Mouse (Mus musculus) WW6 (cell line): ENCODE results near the gene Gm28053.
"Not testable (repeated sequence)": the region's sequence is repeated elsewhere in the genome, so short reads cannot be mapped to it uniquely, and the experiment has no call there.

Experiments used
- DNase-seq: peaks from one replicate; pipeline ENCODE4 v3.0.0-alpha.2; 2013; ENCODE audit warnings: low read depth, low spot score

Gm28053 gene

DNA sequence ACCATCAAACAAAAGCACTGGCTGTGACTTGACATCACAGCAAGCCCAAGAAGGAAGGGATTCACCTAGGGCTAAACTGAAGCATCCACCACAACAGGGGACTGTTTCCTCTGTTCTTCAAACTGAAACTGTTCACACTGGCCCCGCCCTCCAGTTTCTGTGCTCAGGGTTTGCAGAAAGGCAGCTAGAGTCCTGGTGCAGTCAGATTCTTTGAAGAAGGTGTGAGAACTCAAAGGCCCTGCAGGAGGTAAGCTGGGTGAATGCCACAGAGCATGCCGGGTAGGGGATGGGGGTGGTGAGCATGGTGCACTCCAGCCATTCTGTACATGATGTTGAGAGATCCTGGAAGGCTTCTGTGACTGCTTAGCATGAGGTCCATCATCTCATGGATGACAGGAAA is at the start of gene Gm28053, which contains the start of gene Gimap7:
Gm28053 (plus strand) TSS at position 153 of the 400 bp plus-strand sequence.
Gimap7 (plus strand) TSS at position 167 of the 400 bp plus-strand sequence.
- no peak for DNase-seq

DNA sequence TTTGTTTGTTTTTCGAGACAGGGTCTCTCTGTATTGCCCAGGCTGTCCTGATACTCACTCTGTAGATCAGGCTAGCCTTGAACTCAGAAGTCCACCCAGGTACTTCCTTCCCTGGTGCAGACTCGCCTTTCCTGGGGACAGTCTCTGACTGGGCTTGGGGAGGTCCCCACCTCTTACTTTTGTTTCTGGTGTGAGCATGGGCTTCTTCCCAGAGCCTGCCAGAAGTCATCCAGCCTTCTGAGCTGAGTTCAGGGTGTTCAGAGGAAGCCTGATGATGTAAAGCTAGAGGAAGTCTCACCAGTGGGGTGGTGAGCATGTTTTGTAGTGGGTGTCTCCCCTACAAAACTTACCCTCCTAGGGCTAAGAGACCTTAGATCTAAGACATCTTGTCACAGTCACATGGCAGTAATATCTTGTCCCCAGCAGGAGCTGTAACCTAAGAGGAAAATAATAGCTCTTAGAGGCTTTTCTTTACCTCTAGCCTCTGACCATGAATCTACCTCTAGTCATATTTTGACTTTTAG is 48.9 kb upstream of the Gm28053 start:
- no peak for DNase-seq

DNA sequence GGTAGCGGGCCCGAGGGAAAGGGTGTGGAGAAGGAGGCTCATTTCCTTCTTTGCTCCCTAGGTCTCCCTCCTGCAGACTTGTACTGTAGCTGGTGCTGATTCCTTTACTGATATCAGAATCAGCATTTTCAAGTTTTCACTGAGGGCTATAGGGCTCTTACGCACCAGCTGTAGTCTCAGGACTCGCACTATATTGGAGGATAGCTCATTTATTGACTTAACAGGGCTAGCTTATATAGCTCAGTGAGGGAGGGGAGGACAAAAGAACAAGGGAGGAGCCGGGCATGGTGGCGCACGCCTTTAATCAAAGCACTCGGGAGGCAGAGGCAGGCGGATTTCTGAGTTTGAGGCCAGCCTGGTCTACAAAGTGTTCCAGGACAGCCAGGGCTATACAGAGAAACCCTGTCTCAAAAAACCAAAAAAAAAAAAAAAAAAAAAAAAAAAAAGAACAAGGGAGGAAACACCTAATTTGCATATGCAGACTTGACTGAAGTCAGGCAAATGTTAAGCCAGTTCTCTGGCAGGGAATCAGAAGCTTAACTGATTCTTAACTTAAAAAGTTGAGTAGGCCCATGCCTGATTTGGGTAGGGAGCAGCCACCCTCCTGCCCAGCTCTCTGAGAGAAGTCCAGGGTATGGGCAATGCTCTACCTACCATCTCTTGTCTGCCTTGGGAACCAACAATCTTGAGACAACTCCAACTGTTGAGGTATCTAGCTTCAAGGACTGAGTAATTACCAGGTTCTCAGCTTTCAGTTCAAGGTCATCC is 43.9 kb upstream of the Gm28053 start:
- no peak for DNase-seq

DNA sequence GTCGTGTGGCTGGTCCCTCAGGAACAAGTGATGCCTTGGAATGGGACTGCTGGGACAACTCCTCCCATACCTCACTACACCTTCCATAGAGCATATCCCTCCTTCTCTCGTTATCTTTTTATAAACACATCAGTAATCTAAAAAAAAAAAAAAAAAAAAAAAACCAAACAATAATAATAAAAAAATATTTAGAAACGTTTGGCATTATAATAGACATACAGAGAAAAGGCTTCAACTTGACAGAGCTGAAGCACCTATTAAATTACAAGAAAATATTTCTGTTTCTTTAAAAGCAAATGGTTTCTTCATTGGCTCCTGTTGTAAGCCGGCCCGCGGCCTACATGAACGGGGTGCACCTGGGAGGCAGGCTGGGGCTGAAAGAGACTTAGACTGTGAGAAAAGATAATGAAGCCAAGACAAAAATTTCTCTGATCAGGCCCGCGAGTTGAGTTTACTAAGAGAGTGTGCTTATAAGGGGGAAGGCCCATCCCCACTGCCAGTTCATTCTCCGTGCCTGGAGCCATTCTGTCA is 42.9 kb upstream of the Gm28053 start:
- no peak for DNase-seq

DNA sequence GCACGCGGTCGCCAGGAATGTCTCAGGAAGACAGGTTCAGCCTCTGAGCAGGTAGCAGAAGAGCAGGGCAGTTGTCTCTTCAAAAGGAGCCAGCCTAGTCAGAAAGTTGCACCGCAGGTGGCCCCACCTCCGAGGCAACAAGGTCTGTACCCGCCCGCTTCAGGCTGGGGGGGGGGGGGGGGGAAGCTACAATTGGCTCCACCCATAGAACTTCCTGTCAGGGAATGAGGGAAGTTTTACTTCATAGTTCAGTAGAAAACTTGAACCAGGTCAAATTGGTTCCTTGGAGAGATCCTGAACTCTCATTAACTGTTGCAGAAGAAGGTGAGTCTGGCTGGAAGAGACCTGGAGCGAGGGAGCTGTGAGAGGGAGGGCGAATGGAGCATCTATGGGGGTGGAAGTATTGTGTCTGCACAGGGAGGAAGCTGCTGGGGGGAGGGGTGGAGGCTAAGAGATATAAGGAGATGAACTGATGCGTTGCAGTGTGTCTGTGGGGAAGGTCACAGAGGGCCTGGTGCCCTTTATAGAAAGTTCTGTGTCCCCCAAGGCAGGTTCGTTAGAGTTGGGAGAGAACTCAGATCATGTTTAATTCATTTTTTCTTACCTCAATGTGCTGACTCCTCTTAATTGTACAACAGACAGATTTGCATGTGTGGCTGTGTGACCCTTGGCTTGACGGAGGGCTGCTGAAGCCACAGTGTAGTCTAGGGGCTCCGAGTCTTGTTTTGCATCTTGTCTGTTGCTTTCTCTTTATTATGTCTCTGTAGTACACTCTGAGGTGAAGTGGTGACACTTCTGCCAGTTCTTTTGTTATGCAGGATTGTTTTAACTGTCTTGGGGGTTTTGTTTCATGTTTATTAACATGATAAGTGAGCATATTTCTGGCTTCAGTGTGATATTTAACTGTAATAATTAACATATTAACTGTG is 42.2 kb upstream of the Gm28053 start, which contains the start of gene Gimap9:
Gimap9 (plus strand) TSS at position 199 of the 929 bp plus-strand sequence.
- peak; percentile 36 for DNase-seq

DNA sequence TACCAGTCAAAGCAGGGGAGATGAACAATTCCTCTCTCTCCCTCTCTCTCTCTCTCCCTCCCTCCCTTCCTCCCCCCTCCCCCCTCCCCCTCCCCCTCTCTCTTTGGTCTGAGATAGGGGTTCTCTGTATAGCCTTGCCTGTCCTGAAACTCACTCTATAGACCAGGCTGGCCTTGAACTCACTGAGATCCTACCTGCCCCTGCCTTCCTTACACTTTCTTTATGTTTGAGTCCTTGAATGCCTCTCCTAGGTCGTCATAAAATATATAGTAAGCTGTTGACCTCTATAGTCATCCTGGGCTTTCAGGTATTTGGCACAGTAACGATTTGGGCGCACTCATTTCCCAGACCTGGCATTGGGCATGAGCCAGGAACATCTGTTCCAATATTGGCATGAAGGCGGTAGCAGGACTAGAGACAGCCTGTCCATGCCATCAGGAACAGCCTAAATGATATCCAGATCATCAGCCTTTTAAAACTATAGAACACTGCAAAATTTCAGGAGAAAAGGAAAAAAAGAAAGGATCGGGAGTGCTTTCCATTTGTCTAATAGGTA is 41.5 kb upstream of the Gm28053 start:
- no peak for DNase-seq

DNA sequence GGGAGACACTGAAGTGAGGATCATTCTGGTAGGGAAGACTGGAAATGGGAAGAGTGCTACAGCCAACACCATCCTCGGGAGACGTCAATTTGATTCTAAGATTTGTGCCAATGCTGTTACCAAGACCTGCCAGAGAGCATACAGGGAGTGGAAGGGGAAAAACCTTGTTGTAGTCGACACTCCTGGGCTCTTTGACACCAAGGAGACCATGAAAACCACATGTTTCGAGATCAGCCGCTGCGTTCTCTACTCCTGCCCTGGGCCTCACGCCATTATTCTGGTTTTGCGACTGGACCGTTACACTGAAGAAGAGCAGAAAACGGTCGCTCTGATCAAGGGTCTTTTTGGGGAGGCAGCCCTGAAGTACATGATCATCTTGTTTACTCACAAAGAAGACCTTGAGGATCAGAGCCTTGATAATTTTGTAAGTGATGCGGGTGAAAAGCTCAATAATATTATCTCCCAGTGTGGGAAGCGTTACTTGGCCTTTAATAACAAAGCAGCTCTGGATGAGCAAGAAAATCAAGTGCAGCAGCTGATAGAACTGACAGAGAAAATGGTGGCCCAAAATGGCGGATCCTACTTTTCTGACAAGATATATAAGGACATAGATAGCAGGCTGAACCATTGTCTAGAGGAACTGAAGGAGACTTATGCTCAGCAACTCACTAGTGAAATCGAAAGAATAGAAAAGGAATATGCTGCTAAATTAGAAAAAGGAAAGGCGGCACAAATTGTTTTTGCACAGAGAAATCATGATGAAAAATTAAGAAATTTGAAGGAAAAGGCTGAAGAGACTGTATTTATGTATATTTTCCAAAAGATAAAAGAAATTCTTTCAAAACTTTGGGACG is 40.7 kb upstream of the Gm28053 start:
- no peak for DNase-seq

DNA sequence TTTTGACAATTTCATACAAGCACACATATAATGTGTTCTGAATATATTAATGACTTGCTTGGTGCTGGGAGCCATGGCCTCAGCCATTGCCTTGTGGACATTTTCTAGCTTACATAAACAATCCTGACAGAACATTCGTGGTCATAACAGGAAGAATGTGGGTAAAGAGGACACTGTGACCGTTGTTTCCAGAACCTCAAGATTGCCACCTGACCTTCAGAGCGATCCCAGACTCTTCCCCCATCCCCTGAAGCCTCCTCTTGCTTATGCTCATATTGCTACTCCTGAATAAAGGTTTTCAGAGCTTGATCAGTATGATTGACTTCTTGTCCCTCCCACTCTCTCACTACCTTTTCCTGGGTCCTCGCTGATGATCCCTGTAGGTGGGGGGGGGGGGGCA is 40.0 kb upstream of the Gm28053 start:
- DNase-seq, result no peak

DNA sequence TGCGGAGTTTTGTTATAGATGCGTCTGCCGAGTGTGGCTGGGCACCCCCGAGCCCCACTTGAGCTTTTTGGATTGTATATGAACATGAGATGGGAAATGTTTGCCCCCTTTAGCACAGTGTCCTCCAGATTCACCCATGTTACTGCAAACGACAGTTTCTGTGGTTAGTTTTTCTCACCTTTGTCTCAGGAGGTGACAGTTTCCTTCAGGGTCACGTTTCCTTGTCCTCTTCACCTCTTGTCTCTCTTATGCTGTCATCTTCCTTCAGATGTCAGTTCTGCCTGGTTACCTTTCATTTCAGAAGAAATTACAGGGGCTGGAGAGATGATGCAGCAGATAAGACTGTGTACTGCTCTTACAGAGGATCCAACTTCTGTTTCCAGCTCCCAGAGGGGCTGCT is 38.7 kb upstream of the Gm28053 start:
- DNase-seq, result no peak

DNA sequence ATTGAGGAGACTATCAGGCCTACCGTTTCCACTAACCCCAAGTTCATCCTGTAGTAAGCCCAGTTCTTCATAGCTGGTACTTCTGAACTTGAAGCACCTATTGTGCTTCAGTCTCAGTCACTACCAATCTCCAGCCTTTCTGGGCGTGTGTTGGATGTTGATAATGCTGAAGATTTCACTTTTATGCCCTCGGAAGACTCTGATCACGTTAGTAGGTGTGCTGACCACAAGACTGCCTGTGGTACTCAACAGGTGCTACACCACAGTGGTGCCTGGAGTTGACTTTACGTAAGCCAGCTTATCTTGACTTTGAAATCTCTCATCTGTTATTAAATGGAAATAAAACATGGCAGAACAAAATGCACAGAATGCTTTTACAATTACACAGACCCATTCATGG is 38.0 kb upstream of the Gm28053 start:
- DNase-seq, result no peak

DNA sequence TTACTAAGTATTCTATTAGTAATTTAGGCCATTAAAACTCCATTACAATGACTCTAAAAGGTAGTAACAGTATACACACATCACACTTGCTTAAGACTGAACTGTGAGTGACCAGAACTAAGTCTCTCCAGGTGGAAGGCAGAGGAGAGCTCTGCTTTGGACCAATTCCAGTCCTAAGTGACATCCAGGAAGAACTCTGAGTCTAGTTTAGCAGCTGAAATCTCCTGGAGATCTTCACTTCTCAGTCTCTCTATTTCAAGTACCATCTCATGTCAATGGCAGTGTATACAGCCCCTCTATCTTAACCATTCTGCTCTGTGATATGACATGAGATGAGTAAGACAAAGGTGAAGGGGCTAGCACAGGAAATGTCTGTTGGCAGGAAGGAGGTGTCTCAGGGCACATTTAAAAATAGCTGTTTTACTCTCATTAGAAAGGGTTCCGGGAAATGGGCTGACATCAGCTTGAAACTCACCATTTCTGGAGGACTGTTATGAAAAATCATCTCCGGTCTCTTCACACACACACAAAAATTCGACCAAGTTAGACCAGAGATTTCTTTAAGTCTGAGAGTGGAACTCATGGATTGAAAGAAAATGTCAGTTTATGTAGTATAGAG is 36.8 kb upstream of the Gm28053 start:
- no peak for DNase-seq

DNA sequence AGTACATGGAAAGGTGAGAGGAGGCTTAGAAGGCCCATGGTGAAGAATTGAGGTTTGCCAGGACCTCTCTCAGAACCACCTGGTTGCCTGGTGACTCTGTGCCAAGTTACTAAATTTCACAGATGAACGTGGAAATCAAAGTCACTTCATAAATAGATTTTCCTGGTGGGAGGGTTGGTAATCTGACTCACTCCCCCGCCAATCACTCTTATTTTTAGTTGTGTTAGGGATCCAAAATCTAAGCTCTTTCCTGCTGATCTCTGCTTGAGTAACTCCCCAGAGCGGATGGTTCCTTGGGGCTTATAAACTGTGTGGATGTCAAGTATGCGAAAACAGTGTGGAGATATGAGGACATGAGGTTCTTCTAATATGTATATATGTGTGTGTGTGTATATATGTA is 36.1 kb upstream of the Gm28053 start:
- no peak for DNase-seq

DNA sequence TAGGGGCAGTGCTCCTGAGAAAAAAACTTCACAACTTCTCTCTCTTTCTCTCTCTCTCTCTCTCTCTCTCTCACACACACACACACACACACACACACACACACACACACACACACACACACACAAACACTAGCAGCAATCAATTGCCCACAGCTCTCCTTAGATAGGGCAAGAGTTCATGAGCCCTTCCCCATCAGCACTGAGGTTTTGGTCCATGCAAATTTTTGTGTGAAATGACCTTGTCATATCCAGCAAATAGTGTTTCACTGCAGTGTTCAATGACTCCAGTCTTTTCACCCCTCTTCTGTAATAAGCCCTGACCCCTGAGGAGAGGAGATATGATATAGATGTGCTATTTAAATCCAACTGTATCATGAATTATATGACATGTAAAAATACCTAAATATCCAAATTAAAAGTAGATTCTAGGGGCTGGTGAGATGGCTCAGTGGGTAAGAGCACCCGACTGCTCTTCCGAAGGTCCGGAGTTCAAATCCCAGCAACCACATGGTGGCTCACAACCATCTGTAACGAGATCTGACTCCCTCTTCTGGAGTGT is 35.1 kb upstream of the Gm28053 start:
- not testable (repeated sequence) for DNase-seq

DNA sequence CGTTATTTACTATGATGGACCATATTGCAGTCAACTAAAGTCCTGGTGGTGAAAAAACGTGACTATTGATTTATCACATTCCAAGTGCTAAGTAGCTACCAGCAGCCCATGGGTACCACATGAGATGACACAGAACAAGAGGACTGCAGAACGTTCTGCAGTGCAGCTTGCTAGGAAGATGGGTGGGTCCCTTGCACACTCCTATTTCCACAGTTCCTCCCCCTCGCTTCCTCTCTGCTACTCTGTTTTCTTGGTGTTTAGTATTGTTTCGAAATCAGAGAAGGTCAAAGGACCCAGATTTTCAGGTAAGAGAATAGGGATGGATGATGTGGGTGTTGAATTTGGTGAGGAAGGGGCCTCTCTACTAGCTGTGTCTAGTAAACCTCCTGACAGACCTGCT is 34.1 kb upstream of the Gm28053 start, which contains the start of gene Gimap4:
Gimap4 (plus strand) TSS at position 231 of the 400 bp plus-strand sequence.
- no peak for DNase-seq

DNA sequence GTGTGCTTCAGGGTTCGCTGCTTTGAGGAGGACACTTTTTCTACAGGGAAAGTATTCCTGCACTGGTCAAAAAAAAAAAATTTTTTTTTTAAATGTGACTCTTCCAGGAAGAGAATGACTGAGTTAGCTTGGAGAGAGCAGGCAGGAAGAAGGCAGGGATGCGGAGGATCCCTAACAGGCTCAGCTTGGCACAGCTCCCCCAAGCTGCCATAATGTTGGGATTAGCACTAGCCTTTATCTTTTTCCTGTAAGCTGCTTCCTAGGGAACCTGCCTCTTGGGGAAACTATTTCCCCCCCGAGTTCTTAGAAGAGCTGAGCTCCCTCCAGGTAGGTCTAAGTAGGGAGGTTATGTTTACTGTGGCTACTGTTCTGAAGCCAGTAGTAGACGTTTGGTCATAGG is 33.6 kb upstream of the Gm28053 start:
- DNase-seq, result no peak

DNA sequence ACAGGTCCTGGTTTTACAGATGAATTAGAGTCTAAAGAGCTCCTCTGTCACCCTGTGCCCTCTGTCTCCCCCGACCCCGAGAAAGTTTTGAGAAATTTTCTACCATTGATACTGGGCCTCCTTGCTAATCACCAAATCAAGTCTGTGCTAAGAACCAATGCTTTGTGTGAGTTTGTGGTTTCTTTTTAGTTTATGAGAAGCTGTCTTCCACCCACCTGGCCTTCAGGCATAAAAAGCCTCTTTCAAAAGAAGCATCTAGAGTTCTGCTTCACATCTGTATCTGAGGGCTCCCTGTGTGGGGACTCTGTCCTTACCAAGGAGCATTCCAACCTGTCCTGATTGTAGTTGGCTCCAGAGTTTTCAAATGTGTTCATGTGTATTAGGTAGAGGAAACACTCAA is 33.2 kb upstream of the Gm28053 start:
- DNase-seq, result no peak

DNA sequence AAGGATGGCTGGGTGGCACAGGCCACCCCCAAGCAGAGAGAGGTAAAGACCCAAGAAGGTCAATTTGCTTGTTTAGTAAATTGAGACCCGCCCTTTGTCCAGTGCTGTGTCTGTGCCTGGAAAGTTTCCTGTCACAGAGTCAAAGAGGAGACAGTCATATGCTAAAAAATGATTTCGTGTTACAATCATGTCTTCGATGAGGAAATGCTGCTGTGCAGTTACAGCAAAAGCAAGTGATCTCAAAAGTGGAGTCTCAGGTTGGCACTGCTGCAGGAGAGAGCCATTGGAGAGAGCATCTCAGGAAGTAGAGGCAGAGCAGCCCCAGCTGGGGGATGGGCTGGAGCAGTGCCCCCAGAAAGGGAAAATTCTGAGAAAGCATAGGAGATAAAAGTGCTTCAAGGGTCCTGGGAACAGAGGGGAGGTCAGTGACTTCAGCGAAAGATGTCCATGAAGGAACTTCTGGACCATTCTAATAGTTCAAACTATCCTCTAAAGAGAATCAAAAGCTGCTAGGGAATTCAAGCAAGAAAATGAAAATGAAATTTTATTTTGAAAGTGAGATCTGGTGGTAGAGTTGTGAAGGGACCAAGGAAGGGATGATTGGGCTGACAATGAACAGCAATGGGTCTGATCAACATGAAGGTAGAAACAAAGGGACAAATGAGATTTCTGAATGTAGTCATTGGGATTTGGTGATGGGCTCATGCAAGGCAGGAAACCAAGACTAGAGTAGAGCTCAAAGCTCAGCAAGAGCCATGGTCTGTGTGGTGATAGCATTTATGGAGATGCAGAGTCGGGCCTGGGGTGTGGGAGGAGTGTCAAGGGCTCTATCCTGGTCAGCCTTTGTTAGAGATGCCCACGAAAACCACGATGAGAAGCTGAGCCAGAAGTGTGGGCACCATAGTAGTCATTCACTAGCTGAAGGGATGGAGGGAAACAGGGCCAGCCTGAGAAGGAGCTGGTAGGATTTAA is 32.4 kb upstream of the Gm28053 start:
- no peak for DNase-seq

DNA sequence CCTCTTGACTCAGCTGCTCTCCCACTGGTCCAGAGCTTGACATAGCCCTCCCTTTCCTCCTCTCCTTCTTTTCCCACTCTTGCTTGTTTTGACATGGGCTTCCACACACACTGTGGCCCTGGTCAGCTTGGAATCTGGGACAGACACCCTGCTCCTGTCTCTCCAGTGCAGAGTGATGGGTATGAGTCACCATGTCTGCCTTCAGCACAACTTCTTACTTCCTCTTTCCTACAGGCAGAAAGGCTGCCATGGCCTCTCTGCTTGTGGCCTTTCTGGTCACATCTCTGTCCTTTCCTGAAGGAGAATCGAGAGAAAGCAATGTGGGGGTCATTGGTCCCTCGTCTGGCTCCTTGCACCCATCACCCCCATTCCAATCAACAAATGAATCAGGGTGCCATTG is 31.3 kb upstream of the Gm28053 start:
- DNase-seq, result no peak

DNA sequence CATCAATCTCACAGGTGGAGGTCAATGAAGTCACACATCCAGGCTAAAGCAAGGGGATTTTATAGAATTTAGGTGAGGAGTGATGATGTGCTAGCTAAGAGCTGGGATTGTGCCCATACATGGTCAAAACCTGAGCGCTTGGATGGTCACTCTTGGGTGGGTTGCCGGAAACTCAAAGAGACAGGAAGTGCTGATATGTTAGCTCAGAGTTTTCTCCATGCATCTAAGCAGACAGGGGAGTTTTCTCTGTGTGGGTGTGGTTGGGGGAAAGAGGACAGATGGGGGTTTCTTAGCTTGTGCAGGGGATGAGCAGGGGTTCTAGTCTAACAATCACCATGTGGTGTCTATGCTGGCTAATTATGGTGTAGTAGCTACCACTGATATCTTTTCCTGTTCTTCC is 29.1 kb upstream of the Gm28053 start:
- DNase-seq, result no peak
